Mouse (Mus musculus) myocyte (in vitro differentiated cells): ENCODE data around the gene Aamdc.

ENCODE experiments used
- MAX ChIP-seq: IDR thresholded peaks from one replicate; pipeline ENCODE4 v1.6.1; 2011; ENCODE audit warnings: low read depth, mild to moderate bottlenecking, control low read depth
- MYOG ChIP-seq, 3 experiments: IDR thresholded peaks; one replicate each; pipeline ENCODE4 v1.6.1; 2011; ENCODE audit warnings: control low read depth in 2 of 3, low read depth in 2 of 3, mild to moderate bottlenecking in 2 of 3; ENCODE audit not compliant: insufficient read length in 2 of 3, control insufficient read depth in 1 of 3, insufficient read depth in 1 of 3
- POLR2A ChIP-seq: IDR thresholded peaks from one replicate; pipeline ENCODE4 v1.6.1; 2011; ENCODE audit warnings: low read depth, mild to moderate bottlenecking, control low read depth, moderate library complexity; ENCODE audit not compliant: insufficient read length
- TCF12 ChIP-seq: IDR thresholded peaks from one replicate; pipeline ENCODE4 v1.6.1; 2011; ENCODE audit warnings: mild to moderate bottlenecking, control low read depth; ENCODE audit not compliant: poor library complexity, insufficient read depth, severe bottlenecking
- TCF3 ChIP-seq: IDR thresholded peaks from one replicate; pipeline ENCODE4 v1.6.1; 2011; ENCODE audit warnings: low read depth, control low read depth; ENCODE audit not compliant: insufficient read length

- TF ChIP-seq POLR2A, result no peak
- no peak for TF ChIP-seq TCF12
- no peak for TF ChIP-seq MYOG (IDR thresholded peaks at IDR 0.05; ENCODE audit: control insufficient read depth in 1 of 3, insufficient read depth in 1 of 3, insufficient read length in 2 of 3, low read depth in 2 of 3)
- TF ChIP-seq TCF3, result no peak
- TF ChIP-seq MAX, result no peak
These were observed 8.9 kb downstream of the Aamdc start for GRCm38 (mm10) chr7:97570389-97570788.
